Mouse (Mus musculus) intestine, embryonic 14.5 days (tissue): Measurements from ENCODE around the gene Zdhhc6. TPM values are rescaled to one million over a fixed set of nuclear protein-coding genes. Genes with fewer than 3 reads are reported as not detected.
A peak's percentile ranks its signal among the peaks of the same experiment; 100 is the strongest.

Experiments
- ATAC-seq: fragments of 200-750 bp; cut with Nextera tagmentation; replicated peaks from 2 replicates; pipeline ENCODE4 v1.8.0; 2017; ENCODE audit warnings: low read depth, moderate number of reproducible peaks, moderate TSS enrichment, moderate library complexity; ENCODE audit not compliant: low FRiP score, low TSS enrichment
- DNase-seq: peaks from one replicate; pipeline ENCODE4 v3.0.0-alpha.2; 2018; ENCODE audit warnings: low spot score
- H3K27ac ChIP-seq: fragments of 300-500 bp; sonication (generic); 2 replicates; pipeline ENCODE4 v1.5.1; 2014; ENCODE audit warnings: low read depth, mild to moderate bottlenecking, control low read depth
- H3K27me3 ChIP-seq: fragments of 300-500 bp; sonication (generic); replicated peaks from 2 replicates; pipeline ENCODE4 v1.6.1; 2014; ENCODE audit warnings: low read length, control low read depth; ENCODE audit not compliant: control insufficient read depth, insufficient read depth
- H3K36me3 ChIP-seq: fragments of 300-500 bp; sonication (generic); 2 replicates; pipeline ENCODE4 v1.6.1; 2014; ENCODE audit warnings: low read length, control low read depth; ENCODE audit not compliant: control insufficient read depth, insufficient read depth
- H3K4me1 ChIP-seq: fragments of 300-500 bp; sonication (generic); replicated peaks from 2 replicates; pipeline ENCODE4 v1.6.1; 2014; ENCODE audit warnings: low read length, control low read depth, mixed read lengths; ENCODE audit not compliant: control insufficient read depth, insufficient read depth
- H3K4me2 ChIP-seq: fragments of 300-500 bp; sonication (generic); 2 replicates; pipeline ENCODE4 v1.6.1; 2014; ENCODE audit warnings: low read length
- H3K4me3 ChIP-seq: fragments of 300-500 bp; sonication (generic); 2 replicates; pipeline ENCODE4 v1.5.1; 2014; ENCODE audit warnings: low read depth, low read length, control low read depth, mixed read lengths
- H3K9ac ChIP-seq: fragments of 300-500 bp; sonication (generic); 2 replicates; pipeline ENCODE4 v1.6.1; 2014; ENCODE audit warnings: mild to moderate bottlenecking, low read length
- H3K9me3 ChIP-seq: fragments of 300-500 bp; sonication (generic); 2 replicates; pipeline ENCODE4 v1.6.1; 2016; ENCODE audit warnings: low read length, control low read depth; ENCODE audit not compliant: control insufficient read depth
- whole genome bisulfite sequencing: fragments of 180-500 bp; shearing (Covaris S2); extraction: QIAGEN DNeasy Blood & Tissue Kit; methylation state at CpG from one replicate; pipeline ENCODE4 v1.1.7; 2014; 5-methylcytosine and 5-hydroxymethylcytosine counted together
- polyA plus RNA-seq: library from polyadenylated mRNA; unstranded; fragments of >200 nt; fragmentation: Nextera tagmentation; extraction: Ambion mirVana; gene quantifications from 2 replicates; pipeline ENCODE4 v1.2.1, GENCODE M21; 2014

Zdhhc6 gene
- polyA plus RNA-seq, 1 experiment from 2014 or later = 102 TPM

- no peaks in the 10 kb centered on the region for H3K27me3 ChIP-seq
- H3K36me3 ChIP-seq = no peaks in the 10 kb centered on the region
- H3K4me2 ChIP-seq = no peak overlapping the region
- no peaks in the 10 kb centered on the region for H3K9me3 ChIP-seq
- no peak overlapping the region for H3K4me3 ChIP-seq
- ATAC-seq = no peak
- peak; percentile 29 for DNase-seq
- no peak overlapping the region for H3K9ac ChIP-seq
- WGBS = 54% methylated on average over 12 of the region's 12 CpGs
- no peak overlapping the region for H3K27ac ChIP-seq
- H3K4me1 ChIP-seq = 0 out of 2 replicates have a peak, but pooled peaks cover 5% of the 10 kb centered on the region
Observed at GRCm38 (mm10) chr19:55260389-55261184, 55.2 kb downstream of the Zdhhc6 start.

- H3K4me3 ChIP-seq = no peak overlapping the region
- DNase-seq (no peak), ATAC-seq (no peak)
- H3K9ac ChIP-seq = no peak overlapping the region
- no peaks in the 10 kb centered on the region for H3K36me3 ChIP-seq
- H3K4me2 ChIP-seq = no peak overlapping the region
- H3K9me3 ChIP-seq = no peaks in the 10 kb centered on the region
- H3K27me3 ChIP-seq = no peaks in the 10 kb centered on the region
- 86% methylated on average over 5 of the region's 5 CpGs for WGBS
- peaks cover 5% of the 10 kb centered on the region; the same call in 1 of the 2 replicates for H3K4me1 ChIP-seq
- H3K27ac ChIP-seq = no peak overlapping the region
Observed at GRCm38 (mm10) chr19:55258514-55258913, 57.3 kb downstream of the Zdhhc6 start.

GRCm38 (mm10) chr19:55257656-55258375 lies 58.0 kb downstream of the Zdhhc6 start:
- ATAC-seq = 0 out of 2 replicates have a peak, but pooled peaks have one; percentile 36
- Histone ChIP-seq H3K4me3 (no peak overlapping the region), H3K4me2 (no peak overlapping the region), H3K9ac (no peak overlapping the region), H3K27me3 (no peaks in the 10 kb centered on the region), H3K4me1 (peaks cover 5% of the 10 kb centered on the region; the same call in 1 of the 2 replicates), H3K27ac (no peak overlapping the region), H3K36me3 (no peaks in the 10 kb centered on the region), H3K9me3 (no peaks in the 10 kb centered on the region)
- no peak for DNase-seq
- WGBS = 75% methylated on average over 5 of the region's 5 CpGs

GRCm38 (mm10) chr19:55256156-55256555 lies 59.7 kb downstream of the Zdhhc6 start:
- Histone ChIP-seq H3K36me3 (no peaks in the 10 kb centered on the region), H3K27me3 (no peaks in the 10 kb centered on the region), H3K9ac (no peak overlapping the region), H3K4me1 (peaks cover 5% of the 10 kb centered on the region; the same call in 1 of the 2 replicates), H3K27ac (no peak overlapping the region), H3K4me2 (no peak overlapping the region), H3K4me3 (no peak overlapping the region), H3K9me3 (0 out of 2 replicates have a peak, but pooled peaks cover 3% of the 10 kb centered on the region)
- no peak for DNase-seq
- ATAC-seq = no peak
- WGBS = 72% methylated on average over 9 of the region's 9 CpGs

- Histone ChIP-seq H3K36me3 (no peaks in the 10 kb centered on the region), H3K27ac (no peak overlapping the region; the same call in 1 of the 2 replicates), H3K9ac (peak overlapping the region; percentile 63), H3K9me3 (0 out of 2 replicates have a peak, but pooled peaks cover 3% of the 10 kb centered on the region), H3K4me1 (no peaks in the 10 kb centered on the region; the same call in 1 of the 2 replicates), H3K4me2 (peak overlapping the region; percentile 94), H3K27me3 (no peaks in the 10 kb centered on the region), H3K4me3 (peak overlapping the region; percentile 63)
- DNase-seq (peak; percentile 66), ATAC-seq (peak; percentile 41; the same call in 1 of the 2 replicates)
- WGBS = 12% methylated on average over 5 of the region's 5 CpGs
Observed at GRCm38 (mm10) chr19:55254513-55255016, 61.3 kb downstream of the Zdhhc6 start.

GRCm38 (mm10) chr19:55253570-55254441 lies 62.0 kb downstream of the Zdhhc6 start:
- H3K9me3 ChIP-seq = 0 out of 2 replicates have a peak, but pooled peaks cover 3% of the 10 kb centered on the region
- peak overlapping the region; percentile 78 for H3K27ac ChIP-seq
- H3K9ac ChIP-seq = peak overlapping the region; percentile 63
- DNase-seq = peak; percentile 89
- peak overlapping the region; percentile 63 for H3K4me3 ChIP-seq
- H3K4me1 ChIP-seq = no peaks in the 10 kb centered on the region; the same call in 1 of the 2 replicates
- no peaks in the 10 kb centered on the region for H3K36me3 ChIP-seq
- H3K4me2 ChIP-seq = peak overlapping the region; percentile 94
- no peaks in the 10 kb centered on the region for H3K27me3 ChIP-seq
- WGBS = under 1% methylated on average over 32 of the region's 32 CpGs
- peak; percentile 68 for ATAC-seq

GRCm38 (mm10) chr19:55253239-55253569 lies 62.6 kb downstream of the Zdhhc6 start:
- Histone ChIP-seq H3K4me3 (peak overlapping the region; percentile 63), H3K27me3 (no peaks in the 10 kb centered on the region), H3K36me3 (no peaks in the 10 kb centered on the region), H3K9ac (peak overlapping the region; percentile 63), H3K4me1 (no peaks in the 10 kb centered on the region; the same call in 1 of the 2 replicates), H3K9me3 (0 out of 2 replicates have a peak, but pooled peaks cover 3% of the 10 kb centered on the region), H3K4me2 (peak overlapping the region; percentile 94), H3K27ac (peak overlapping the region; percentile 78; the same call in 1 of the 2 replicates)
- DNase-seq (no peak), ATAC-seq (0 out of 2 replicates have a peak, but pooled peaks have one; percentile 13)
- 2% methylated on average over 9 of the region's 9 CpGs for WGBS
